Mouse (Mus musculus): ENCODE measurements around the gene Cog7.

The Cog7 gene

DNA sequence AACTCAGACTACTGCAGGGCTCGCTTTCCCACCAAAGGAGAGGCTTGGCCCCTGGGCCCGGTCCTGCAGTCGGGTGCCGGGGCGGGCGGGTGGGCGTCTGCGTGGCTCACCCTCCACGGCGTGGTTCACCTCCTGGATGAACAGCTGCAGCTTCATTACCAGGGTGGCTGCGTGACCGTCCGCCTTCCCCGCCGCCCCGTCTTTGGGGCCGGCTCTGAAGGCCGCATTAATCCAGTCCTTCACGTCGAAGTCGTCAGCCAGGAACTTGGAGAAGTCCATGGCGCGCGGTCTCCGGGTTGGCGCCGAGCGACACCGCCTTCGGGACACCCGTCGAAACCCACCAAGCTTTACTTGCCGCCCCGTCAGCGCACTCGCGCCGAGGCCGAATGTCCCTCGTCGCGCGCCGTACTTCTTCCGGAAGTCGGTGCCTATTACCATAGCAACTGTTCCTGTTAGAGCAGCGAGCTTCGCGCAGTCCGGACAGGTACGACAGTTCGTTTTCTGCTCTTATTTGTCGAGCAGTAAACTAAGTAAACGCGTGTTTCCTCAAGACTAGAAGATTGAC lies at the start of gene Cog7:
TSS of gene Cog7 (minus strand) at position 405 of the 565 bp plus-strand sequence.
- DNase-seq (ENCODE audit: low spot score), result peak; percentile 76

DNA sequence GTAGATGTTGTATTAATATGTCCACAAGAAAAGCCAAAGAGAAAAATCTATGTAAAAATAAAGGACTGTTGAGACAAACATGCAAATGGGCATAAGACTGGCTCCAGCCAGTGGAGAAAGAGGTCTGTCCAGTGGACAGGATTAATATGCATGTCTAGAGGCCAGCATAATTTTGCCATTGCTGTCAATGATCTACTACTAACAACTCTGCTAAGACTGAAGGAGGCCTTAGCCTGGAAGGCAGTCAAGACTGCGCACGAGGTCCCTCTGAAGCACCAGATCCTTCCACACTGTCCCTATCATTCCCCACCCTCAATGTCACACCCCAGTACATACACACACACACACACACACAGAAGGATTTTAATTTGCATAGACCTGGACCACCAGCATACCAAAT lies 40.6 kb upstream of the Cog7 start:
- DNase-seq (ENCODE audit: low spot score), result no peak

DNA sequence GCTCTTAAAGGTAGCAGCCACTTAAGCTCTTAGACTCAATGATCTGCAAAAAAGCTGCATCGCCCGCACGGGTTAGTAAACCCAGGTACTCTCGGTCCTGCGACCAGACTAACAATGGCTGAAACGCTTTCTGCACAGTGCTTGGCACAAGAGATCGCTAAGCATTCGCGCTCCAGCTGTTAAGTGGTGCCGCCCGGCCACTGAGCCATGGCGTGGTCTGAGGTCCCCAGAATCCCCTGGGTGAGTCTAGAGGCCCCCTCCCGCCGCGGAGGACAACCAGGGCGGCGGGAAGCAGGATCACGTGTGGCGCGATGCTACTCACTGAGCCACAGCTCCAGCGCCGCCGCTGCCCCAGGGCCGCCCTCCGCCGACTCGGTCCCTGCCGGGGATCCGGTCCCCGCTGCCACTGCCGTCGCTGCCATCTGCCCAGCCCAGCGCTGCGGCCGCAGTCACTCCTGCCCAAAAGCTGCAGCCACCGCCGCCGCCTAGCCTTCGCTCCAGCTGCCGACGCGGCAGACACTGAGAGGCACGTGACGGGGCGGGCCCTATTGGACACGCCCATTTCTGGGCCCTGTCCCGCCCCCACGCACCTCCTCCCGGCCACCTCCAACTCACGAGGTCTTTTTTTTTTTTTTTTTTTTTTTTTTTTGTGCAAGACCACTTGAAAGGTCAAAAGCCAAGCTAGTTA lies 39.3 kb upstream of the Cog7 start, which contains the start of gene Gga2:
TSS of gene Gga2 (minus strand) at position 556 of the 688 bp plus-strand sequence.
- DNase-seq (ENCODE audit: low spot score), result peak; percentile 59

DNA sequence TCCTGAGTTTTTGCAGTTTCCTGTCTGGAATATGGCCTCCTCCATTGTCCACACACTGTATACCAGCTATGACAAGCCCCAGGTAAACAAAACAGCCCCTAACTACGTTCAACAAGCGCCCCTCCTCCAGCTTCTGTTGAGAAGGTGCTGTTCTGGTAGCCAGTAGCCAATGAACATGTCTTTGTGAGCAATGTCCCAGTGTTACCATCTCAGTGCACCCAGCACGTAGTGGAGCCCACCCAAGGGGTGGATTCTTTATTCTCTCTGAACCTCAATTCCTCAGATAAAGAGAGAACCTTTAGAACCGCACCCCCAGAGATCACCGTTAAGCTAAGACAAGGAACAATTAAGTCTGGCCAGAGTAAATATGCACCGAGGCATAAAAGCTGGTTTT lies 38.8 kb upstream of the Cog7 start:
- DNase-seq (ENCODE audit: low spot score), result no peak

DNA sequence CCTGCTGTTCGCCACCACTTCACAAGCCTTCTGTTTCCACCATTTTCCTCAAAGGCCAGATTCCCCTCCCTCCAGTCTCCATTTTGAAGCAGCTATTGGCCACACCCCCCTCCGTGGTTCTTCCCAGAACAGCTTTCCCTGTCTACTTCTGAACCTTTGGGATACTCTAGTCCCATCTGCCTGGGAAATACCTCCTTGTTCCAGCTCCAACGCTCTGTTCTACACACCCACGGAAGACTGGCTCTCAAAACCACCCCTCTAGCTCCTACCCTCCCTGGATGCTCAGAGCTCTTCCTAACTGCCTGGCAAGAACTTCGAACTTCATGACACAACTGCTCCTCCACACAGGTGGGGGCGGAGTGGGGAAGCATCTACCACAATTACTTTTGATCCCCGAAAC lies 37.5 kb upstream of the Cog7 start:
- DNase-seq (ENCODE audit: low spot score), result no peak

GRCm38 (mm10) chr7:122018247-122018646 lies 36.7 kb upstream of the Cog7 start:
- DNase-seq (ENCODE audit: low spot score), result no peak

GRCm38 (mm10) chr7:122015734-122016133 lies 34.2 kb upstream of the Cog7 start:
- no peak for DNase-seq (ENCODE audit: low spot score)

DNA sequence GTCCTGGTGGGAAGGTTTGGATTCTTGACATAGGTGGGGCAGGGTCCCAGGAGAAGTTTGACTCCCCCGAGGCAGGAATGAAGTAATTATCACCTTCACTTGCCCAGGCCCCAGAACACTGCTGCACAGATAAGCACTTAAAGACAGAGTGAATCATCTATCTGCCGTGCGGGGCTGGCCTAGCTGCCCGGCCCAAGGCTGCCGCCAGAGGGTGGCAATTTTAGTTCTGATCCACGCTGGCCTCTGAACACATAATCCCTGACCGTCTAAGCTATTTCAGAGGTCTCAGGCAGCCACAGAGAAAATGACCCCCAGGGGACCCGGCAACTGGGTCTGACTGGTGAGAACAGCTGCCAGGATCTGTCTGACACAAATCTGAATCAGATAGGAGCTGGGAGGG lies 33.6 kb upstream of the Cog7 start:
- no peak for DNase-seq (ENCODE audit: low spot score)

DNA sequence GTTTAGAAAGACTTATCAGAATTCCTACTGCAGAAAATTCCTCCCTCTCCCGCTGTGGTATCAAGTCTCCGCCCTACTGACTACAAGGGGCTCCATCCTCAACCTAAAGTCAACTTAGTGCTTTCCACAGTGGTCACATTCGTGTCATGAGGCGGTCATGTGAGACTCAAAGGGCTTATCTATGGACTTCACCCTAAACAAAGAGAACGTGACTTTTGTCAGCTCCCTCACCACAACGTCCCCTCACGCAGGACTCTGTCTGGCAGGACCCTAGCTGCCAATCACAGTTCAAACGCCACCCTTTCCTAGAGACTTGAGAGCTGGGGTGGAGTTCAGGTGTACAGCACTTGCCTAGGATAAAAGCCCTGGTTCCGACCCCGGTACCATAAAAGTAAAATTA lies 31.4 kb upstream of the Cog7 start:
- no peak for DNase-seq (ENCODE audit: low spot score)

DNA sequence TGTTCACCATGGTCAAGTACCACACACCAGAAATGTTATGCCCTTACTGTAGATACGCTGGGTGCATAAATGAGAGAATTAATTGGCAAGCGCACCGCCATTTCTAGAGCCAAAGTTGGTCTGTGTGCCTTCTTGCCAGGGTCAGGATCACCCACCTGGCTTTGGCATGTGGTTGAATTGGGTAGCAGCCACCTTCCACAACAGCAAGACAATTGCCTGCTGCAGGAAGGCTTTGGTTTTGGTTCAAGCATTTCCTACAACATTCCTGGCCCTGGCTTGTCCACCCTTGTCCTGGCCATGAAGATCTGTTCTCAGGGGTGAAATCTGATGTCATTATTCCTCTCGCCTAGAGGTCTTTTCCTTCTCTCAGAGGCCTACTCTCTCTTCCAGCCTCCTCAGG lies 30.9 kb upstream of the Cog7 start:
- no peak for DNase-seq (ENCODE audit: low spot score)

- no peak for DNase-seq (ENCODE audit: low spot score)
These were observed 18.9 kb upstream of the Cog7 start for GRCm38 (mm10) chr7:122000396-122000795.

DNA sequence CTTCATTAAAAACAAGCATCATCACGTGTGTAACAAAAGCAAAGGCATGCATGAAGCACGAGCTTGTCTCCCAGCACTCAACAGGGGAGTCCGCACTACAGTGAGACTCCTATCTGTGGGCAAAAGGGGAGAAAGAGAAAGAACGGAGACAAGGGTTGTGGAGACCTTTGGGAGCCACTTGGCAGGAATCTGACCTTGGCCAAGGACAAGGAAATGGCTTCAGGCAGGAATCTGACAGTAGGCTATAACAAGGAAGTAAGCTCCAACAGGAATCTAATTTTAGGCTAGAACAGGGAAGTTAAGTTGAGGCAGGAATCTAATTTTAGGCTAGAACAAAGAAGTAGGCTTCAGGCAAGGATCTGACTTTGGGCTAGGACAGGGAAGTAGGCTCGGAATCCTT lies 14.4 kb upstream of the Cog7 start:
- DNase-seq (ENCODE audit: low spot score), result no peak

GRCm38 (mm10) chr7:121975031-121975430 lies 6.5 kb downstream of the Cog7 start:
- no peak for DNase-seq (ENCODE audit: low spot score)

DNA sequence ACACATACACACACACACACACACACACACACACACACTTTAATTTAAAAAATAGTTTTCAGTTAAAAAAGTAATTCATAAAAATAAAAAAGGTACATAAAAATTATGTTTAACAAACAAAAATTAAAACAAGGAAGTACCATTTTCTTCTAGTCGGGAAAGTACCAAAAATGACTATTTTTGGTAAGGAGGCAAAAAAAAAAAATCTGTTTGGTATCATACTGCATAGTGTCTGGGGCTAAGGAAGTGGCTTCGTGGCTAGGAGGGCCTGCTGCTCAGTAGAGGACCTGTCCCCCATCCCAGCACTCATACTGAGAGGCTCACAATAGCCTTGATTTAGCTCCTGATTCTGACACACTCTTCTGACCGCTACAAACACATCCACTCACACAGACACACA lies 9.8 kb downstream of the Cog7 start:
- no peak for DNase-seq (ENCODE audit: low spot score)

- DNase-seq (ENCODE audit: low spot score), result no peak
These were observed 11.3 kb downstream of the Cog7 start for GRCm38 (mm10) chr7:121970250-121970649.

DNA sequence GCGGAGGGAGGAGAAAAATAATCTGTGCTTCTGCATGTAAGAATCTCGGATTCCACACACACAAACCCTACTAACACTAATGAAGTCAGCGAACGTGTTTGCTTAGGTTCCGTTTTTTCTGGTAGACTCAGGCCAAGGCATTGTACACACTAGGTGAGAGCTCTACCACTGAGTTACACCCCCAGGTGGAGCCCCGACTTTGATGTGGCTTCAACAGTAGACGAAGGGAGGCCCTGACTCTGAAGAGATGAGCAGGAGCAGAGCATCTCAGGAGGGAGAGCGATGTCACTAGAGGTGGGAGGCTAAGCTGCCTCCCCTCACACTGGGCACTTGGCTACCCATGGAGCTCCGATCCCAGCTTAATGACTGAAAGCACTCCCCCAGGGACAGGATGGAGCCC lies 12.7 kb downstream of the Cog7 start:
- DNase-seq (ENCODE audit: low spot score), result no peak

DNA sequence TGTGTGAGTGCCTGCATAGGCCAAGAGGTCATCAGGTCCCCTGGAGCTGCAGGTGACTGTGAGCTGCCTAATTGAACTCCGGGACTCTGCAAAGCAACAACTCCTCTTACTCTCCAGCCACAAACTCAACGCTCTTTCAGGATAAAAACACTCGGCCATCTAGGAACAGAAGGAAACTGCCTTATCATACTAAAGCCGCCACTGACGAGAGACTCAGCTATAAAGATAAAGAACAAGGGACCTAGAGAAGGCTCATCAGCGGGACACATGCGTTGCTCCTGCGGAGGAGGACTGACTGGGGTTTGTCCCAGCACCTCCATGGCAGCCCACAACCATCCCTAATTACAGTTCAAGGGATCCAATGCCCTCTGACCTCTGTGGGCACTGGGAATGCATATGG lies 13.3 kb downstream of the Cog7 start:
- no peak for DNase-seq (ENCODE audit: low spot score)

DNA sequence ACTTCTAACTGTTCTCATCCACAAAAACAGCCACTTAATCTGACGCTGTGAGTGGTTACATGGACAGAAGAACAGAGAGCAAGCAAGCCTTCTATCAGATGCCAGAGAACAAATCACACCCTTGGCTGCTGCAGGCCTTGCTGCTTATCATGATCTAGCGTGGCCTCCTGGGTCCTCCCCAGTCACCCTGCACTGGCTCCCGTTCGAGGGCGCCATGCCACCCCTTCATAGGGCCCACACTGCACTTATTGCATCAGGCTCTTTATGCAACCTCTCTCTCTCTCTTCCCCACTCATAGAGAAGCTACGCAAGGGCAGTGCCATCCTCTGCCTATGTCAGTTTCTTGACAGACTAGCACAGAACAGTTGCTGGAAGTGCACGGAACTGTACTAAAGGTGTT lies 15.3 kb downstream of the Cog7 start:
- DNase-seq (ENCODE audit: low spot score), result no peak

DNA sequence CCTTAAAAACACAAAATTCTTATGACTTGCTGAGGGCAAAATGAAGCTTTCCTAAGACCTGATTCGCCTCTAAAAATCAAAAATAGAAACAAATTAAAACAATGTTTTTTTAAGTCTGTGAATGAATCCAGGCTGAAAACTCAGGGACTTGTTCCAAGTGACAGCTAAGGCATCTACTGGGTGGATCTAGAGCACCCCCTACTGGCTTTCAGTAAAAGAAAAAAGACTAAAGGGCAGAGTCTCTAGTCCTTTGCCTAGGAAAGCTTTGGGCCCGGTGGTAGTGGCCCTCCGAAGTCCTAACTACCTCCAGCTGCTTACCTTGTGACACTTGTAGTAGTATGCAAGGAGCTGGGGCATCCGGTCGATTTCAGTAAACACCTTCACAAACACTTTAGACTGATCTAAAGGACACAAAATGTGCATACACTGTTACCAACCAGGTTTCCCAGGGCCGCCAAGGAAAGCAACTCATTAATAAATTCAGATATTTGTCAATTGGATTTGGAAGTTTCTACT lies 17.6 kb downstream of the Cog7 start:
- DNase-seq (ENCODE audit: low spot score), result peak; percentile 47

GRCm38 (mm10) chr7:121962571-121962959 lies 18.9 kb downstream of the Cog7 start:
- no peak for DNase-seq (ENCODE audit: low spot score)

GRCm38 (mm10) chr7:121961913-121962570 lies 19.5 kb downstream of the Cog7 start:
- no peak for DNase-seq (ENCODE audit: low spot score)

- no peak for DNase-seq (ENCODE audit: low spot score)
These were observed 25.7 kb downstream of the Cog7 start for GRCm38 (mm10) chr7:121955802-121956201.

DNA sequence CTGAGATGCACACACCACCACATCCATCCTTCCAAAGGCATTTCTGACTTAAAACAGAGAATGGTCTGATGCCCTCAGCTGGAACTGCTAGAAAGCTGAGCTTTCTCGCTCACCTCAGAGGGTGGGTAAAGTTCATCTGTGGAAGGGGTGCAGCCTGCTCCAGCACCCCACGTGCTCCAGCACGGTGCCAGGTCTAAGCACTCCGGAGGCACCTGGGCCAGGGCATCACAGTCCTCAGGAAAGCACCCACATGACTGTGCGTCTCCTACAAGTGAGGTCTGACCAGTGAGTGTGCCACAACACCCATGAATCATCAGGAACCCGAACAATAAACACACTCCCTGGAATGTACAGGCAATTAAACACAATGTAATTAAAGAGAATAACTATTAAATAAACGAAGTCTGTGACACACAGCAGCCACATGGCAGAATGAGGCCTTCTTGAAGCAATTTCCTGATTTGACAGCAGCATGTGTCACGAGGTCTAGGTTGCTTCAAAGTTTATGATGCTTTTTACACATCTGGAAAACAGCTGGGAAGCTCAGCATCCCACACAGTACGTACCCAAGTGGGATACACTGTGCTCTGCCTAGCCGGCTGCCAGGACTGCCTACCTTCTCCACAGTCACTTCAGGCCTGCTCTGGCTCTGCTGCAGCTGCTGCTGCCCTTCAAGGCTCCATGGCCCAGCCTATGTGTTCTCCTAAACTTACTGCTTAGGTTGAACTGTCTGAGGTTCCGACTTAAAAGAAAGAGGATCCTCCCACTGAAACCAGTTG lies 26.4 kb downstream of the Cog7 start:
- no peak for DNase-seq (ENCODE audit: low spot score)

Data from layer of hippocampus, adult 9-10 months (tissue).